Mouse (Mus musculus) mesoderm, embryonic 11.5 days (tissue): ENCODE results near the gene Gm49396.

Experiments
- DNase-seq: peaks from one replicate; pipeline ENCODE4 v3.0.0-alpha.2; 2012; ENCODE audit warnings: low read depth, low spot score

Gene Gm49396

GRCm38 (mm10) chr7:30563117-30563905 is at the start of gene Gm49396, which contains the start of the genes U2af1l4 and Psenen:
TSS of gene Gm49396 (plus strand) at chr7:30563344.
TSS of gene U2af1l4 (plus strand) at chr7:30563301.
TSS of gene Psenen (minus strand) at chr7:30563627.
- DNase-seq: peak; percentile 99

- DNase-seq: no peak
These were observed 48.0 kb upstream of the Gm49396 start for GRCm38 (mm10) chr7:30515003-30515760.

- no peak for DNase-seq
These were observed 44.8 kb upstream of the Gm49396 start for GRCm38 (mm10) chr7:30518325-30518724.

GRCm38 (mm10) chr7:30520396-30520795 is 42.7 kb upstream of the Gm49396 start:
- no peak for DNase-seq

GRCm38 (mm10) chr7:30520856-30521255 is 42.3 kb upstream of the Gm49396 start:
- no peak for DNase-seq

GRCm38 (mm10) chr7:30522871-30523270 is 40.3 kb upstream of the Gm49396 start:
- no peak for DNase-seq

GRCm38 (mm10) chr7:30524487-30524886 is 38.7 kb upstream of the Gm49396 start:
- DNase-seq: no peak

GRCm38 (mm10) chr7:30525954-30526353 is 37.2 kb upstream of the Gm49396 start:
- no peak for DNase-seq

GRCm38 (mm10) chr7:30526399-30526798 is 36.7 kb upstream of the Gm49396 start:
- DNase-seq: no peak

- no peak for DNase-seq
These were observed 36.2 kb upstream of the Gm49396 start for GRCm38 (mm10) chr7:30526981-30527380.

- no peak for DNase-seq
These were observed 31.8 kb upstream of the Gm49396 start for GRCm38 (mm10) chr7:30531291-30531815.

GRCm38 (mm10) chr7:30532931-30533330 is 30.2 kb upstream of the Gm49396 start:
- peak; percentile 54 for DNase-seq

GRCm38 (mm10) chr7:30533941-30534632 is 29.1 kb upstream of the Gm49396 start:
- DNase-seq: no peak

GRCm38 (mm10) chr7:30534633-30535577 is 28.2 kb upstream of the Gm49396 start, which contains the start of gene Arhgap33:
TSS of gene Arhgap33 (minus strand) at chr7:30535060.
- DNase-seq: peak; percentile 99

- no peak for DNase-seq
These were observed 22.6 kb upstream of the Gm49396 start for GRCm38 (mm10) chr7:30540572-30540971.

- DNase-seq: no peak
These were observed 18.8 kb upstream of the Gm49396 start for GRCm38 (mm10) chr7:30544327-30544726.

- no peak for DNase-seq
These were observed 13.3 kb upstream of the Gm49396 start for GRCm38 (mm10) chr7:30549880-30550279.

- no peak for DNase-seq
These were observed 12.5 kb upstream of the Gm49396 start for GRCm38 (mm10) chr7:30550603-30551002.

GRCm38 (mm10) chr7:30551445-30552101 is 11.6 kb upstream of the Gm49396 start:
- DNase-seq: no peak
